Mouse (Mus musculus) central nervous system, embryonic 11.5 days (tissue): ENCODE results near the gene Elf4. TPM values are rescaled to one million over a fixed set of nuclear protein-coding genes. Genes with fewer than 3 reads are reported as not detected.

Source experiments
- polyA plus RNA-seq: library from polyadenylated mRNA; depleted of rRNA; stranded (reverse); fragments of >200 nt; gene quantifications from 2 replicates; pipeline ENCODE4 v1.2.3, GENCODE M21; 2012; rRNA removed

Elf4 gene
- 3.0 and 5.8 TPM in 2 replicates for polyA plus RNA-seq

GRCm38 (mm10) chrX:48462754-48463507, at the start of gene Elf4:
Gene Elf4, minus strand, starts transcription at chrX:48463132.

Other genes starting within 250 kb of the Elf4 start
- gene Utp14a, start 206.3 kb downstream of the Elf4 start, polyA plus RNA-seq = 29.7 and 41.2 TPM in 2 replicates
- 7.3 and 15.8 TPM in 2 replicates for gene Bcorl1, start 121.8 kb downstream of the Elf4 start, polyA plus RNA-seq
- 54.0 and 60.5 TPM in 2 replicates for gene Aifm1, start 50.4 kb upstream of the Elf4 start, polyA plus RNA-seq
- 21.9 and 23.0 TPM in 2 replicates for gene Rab33a, start 56.2 kb upstream of the Elf4 start, polyA plus RNA-seq
- 19.1 and 46.2 TPM in 2 replicates for gene Zfp280c, start 131.4 kb upstream of the Elf4 start, polyA plus RNA-seq
- gene Slc25a14, start 160.3 kb upstream of the Elf4 start, polyA plus RNA-seq = 17.8 and 20.6 TPM in 2 replicates
- gene Gpr119, start 211.3 kb upstream of the Elf4 start, polyA plus RNA-seq = not detected in 2 replicates
- gene Rbmx2, start 231.9 kb upstream of the Elf4 start, polyA plus RNA-seq = 20.7 and 27.4 TPM in 2 replicates